13 mouse cellular contexts compared by ENCODE assay signal in genomic region chr15:83746311-83746710, GRCm38 (mm10). TPM values are rescaled to one million over a fixed set of nuclear protein-coding genes. Genes with fewer than 3 reads are reported as not detected.
DNase-seq lines count a peak whose midpoint lies in the region; ATAC-seq and TF ChIP-seq lines count a peak whose summit lies in the region.
"Had no signal": no experiment of that assay in that cellular context is flagged by ENCODE, and none has a peak within 500 bp of the region (broad histone marks: within the 10 kb centered on the region; RNA-seq: fewer than 3 reads in every experiment).

No protein-coding gene starts in this region.

- DNase-seq in forebrain, embryonic 14.5 days (ENCODE audit: low spot score): peak; percentile 42
- DNase-seq in forebrain, embryonic 11.5 days (ENCODE audit: low spot score): no peak
- peak; percentile 13 for DNase-seq in lung, postnatal 10 days
- DNase-seq in lung, postnatal 36 days: no peak
- DNase-seq in left cerebral cortex, adult 8-10 months (ENCODE audit: low spot score in 2 of 2): peak; percentile 34 to 89
- DNase-seq in right cerebral cortex, postnatal 36 days (ENCODE audit: low spot score in 2 of 2): peak; percentile 77 to 92
- no peak for DNase-seq in urinary bladder, adult 18-20 months (ENCODE audit: low spot score in 2 of 2)
- DNase-seq in gastrocnemius, adult 2 months: no peak
- DNase-seq: cerebellum, postnatal 14 days; heart, adult 18-20 months; thymus, postnatal 4 days had no signal

- H3K4me2 ChIP-seq in forebrain, embryonic 14.5 days (ENCODE audit: low read length): no peak overlapping the region
- H3K4me2 ChIP-seq in forebrain, embryonic 11.5 days (ENCODE audit: low read depth, low read length, severe bottlenecking): no peak overlapping the region
- H3K4me2 ChIP-seq: neural tube, embryonic 12.5 days had no signal

- no peak for ATAC-seq in forebrain, embryonic 14.5 days
- no peak for ATAC-seq in forebrain, embryonic 11.5 days (replicated peaks; ENCODE audit: low FRiP score)

- no peaks in the 10 kb centered on the region for H3K9me3 ChIP-seq in forebrain, embryonic 14.5 days (replicated peaks; ENCODE audit: control insufficient read depth, low read length)
- no peaks in the 10 kb centered on the region for H3K9me3 ChIP-seq in forebrain, embryonic 11.5 days (ENCODE audit: control insufficient read depth, low read length)
- H3K9me3 ChIP-seq: megakaryocyte, embryonic 14.5 days; neural tube, embryonic 12.5 days had no signal

- no peak for TF ChIP-seq CTCF in gastrocnemius, adult 2 months (IDR thresholded peaks at IDR 0.05)

- H3K4me3 ChIP-seq in forebrain, embryonic 14.5 days (ENCODE audit: low read depth, low read length): no peak overlapping the region
- H3K4me3 ChIP-seq in forebrain, embryonic 11.5 days (ENCODE audit: low read depth, low read length): no peak overlapping the region
- H3K4me3 ChIP-seq in gastrocnemius, adult 2 months: no peak overlapping the region
- H3K4me3 ChIP-seq: neural tube, embryonic 12.5 days had no signal

- H3K36me3 ChIP-seq in forebrain, embryonic 14.5 days (ENCODE audit: control insufficient read depth, insufficient read depth, low read length): no peaks in the 10 kb centered on the region
- H3K36me3 ChIP-seq in forebrain, embryonic 11.5 days (ENCODE audit: control insufficient read depth, insufficient read depth, low read length): no peaks in the 10 kb centered on the region
- H3K36me3 ChIP-seq: neural tube, embryonic 12.5 days had no signal

- no peak overlapping the region for H3K9ac ChIP-seq in forebrain, embryonic 14.5 days (ENCODE audit: low read length)
- no peak overlapping the region for H3K9ac ChIP-seq in forebrain, embryonic 11.5 days (ENCODE audit: low read length)
- H3K9ac ChIP-seq: neural tube, embryonic 12.5 days had no signal

- H3K27me3 ChIP-seq in forebrain, embryonic 14.5 days (replicated peaks; ENCODE audit: control insufficient read depth, insufficient read depth, low read length): no peaks in the 10 kb centered on the region
- no peaks in the 10 kb centered on the region for H3K27me3 ChIP-seq in forebrain, embryonic 11.5 days (ENCODE audit: control insufficient read depth, insufficient read depth, low read length)
- H3K27me3 ChIP-seq: neural tube, embryonic 12.5 days had no signal

- no peak overlapping the region for H3K27ac ChIP-seq in forebrain, embryonic 14.5 days (ENCODE audit: low read depth, low read length)
- H3K27ac ChIP-seq in forebrain, embryonic 11.5 days (ENCODE audit: low read depth, low read length): no peak overlapping the region
- H3K27ac ChIP-seq in gastrocnemius, adult 2 months: no peak overlapping the region
- H3K27ac ChIP-seq: neural tube, embryonic 12.5 days had no signal

- intact Hi-C loops in gastrocnemius, adult 2 months (cut with DNase I): no loop called here

- 59% methylated on average over 16 of the region's 16 CpGs for WGBS in forebrain, embryonic 14.5 days
- WGBS in forebrain, embryonic 11.5 days: 83% methylated on average over 16 of the region's 16 CpGs

- peaks cover 1% of the 10 kb centered on the region; the same call in 1 of the 2 replicates for H3K4me1 ChIP-seq in forebrain, embryonic 14.5 days (ENCODE audit: control insufficient read depth, insufficient read depth, low read length)
- peaks cover 3% of the 10 kb centered on the region; the same call in 1 of the 2 replicates for H3K4me1 ChIP-seq in forebrain, embryonic 11.5 days (replicated peaks; ENCODE audit: control insufficient read depth, insufficient read depth, low read length)
- H3K4me1 ChIP-seq: megakaryocyte, embryonic 14.5 days; neural tube, embryonic 12.5 days had no signal

RNA-seq across cellular contexts. Expression of gene Scube1, which starts 21.5 kb away (rescaled TPM):
- 8.2 and 13.6 TPM in 2 replicates for polyA plus RNA-seq in forebrain, embryonic 14.5 days (2014; fragmentation: Nextera tagmentation; extraction: Ambion mirVana)
- polyA plus RNA-seq in forebrain, embryonic 11.5 days (2014; fragmentation: Nextera tagmentation; extraction: Ambion mirVana): 33.9 and 38.0 TPM in 2 replicates
- total RNA-seq in left cerebral cortex, adult 8-10 months (2022): 10 to 100 TPM; 44.7 to 51.8 (median 45.4) TPM
- under 1 TPM; 0.18 to 0.45 TPM for total RNA-seq in gastrocnemius, adult 2 months (2021)

RNA-seq across cellular contexts. Expression of gene Mpped1, which starts 33.0 kb away (rescaled TPM):
- polyA plus RNA-seq in forebrain, embryonic 14.5 days (2014; fragmentation: Nextera tagmentation; extraction: Ambion mirVana): 194 and 262 TPM in 2 replicates
- polyA plus RNA-seq in forebrain, embryonic 11.5 days (2014; fragmentation: Nextera tagmentation; extraction: Ambion mirVana): 39.2 and 40.6 TPM in 2 replicates
- total RNA-seq in left cerebral cortex, adult 8-10 months (2022): 100 to 1,000 TPM; 172 to 194 (median 178) TPM
- not detected for total RNA-seq in gastrocnemius, adult 2 months (2021)
- total RNA-seq: heart, adult 18-20 months had no signal

Comparison
In these comparisons a context has a peak if more than half of its experiments do, and no peak if none do; other contexts are left out.
1. DNase-seq: peak in forebrain, embryonic 14.5 days (single experiment), lung, postnatal 10 days (single experiment), left cerebral cortex, adult 8-10 months (2 of 2) and right cerebral cortex, postnatal 36 days (2 of 2); none in forebrain, embryonic 11.5 days (single experiment), lung, postnatal 36 days (single experiment), urinary bladder, adult 18-20 months (0 of 2) and gastrocnemius, adult 2 months (single experiment).
2. RNA of gene Scube1, which starts 21.5 kb away (total RNA-seq): 44.7 to 51.8 TPM in left cerebral cortex, adult 8-10 months; 0.18 to 0.45 TPM in gastrocnemius, adult 2 months; every median in the first group is over 10 times any median in the second.
3. RNA of gene Mpped1, which starts 33.0 kb away (total RNA-seq): 172 to 194 TPM in left cerebral cortex, adult 8-10 months; not detected in gastrocnemius, adult 2 months; every median in the first group is over 100 times any median in the second.